Mouse (Mus musculus) liver, adult (tissue): ENCODE results near the gene Gm20662.

ENCODE experiments used
- GATA4 ChIP-seq: IDR thresholded peaks from 2 replicates; pipeline ENCODE4 v1.6.1; 2014; ENCODE audit warnings: mild to moderate bottlenecking, low read length; ENCODE audit not compliant: insufficient replicate concordance

The Gm20662 gene

GRCm38 (mm10) chr9:108052885-108053664 is 56.9 kb downstream of the Gm20662 start, which contains the start of gene Amigo3:
Gene Amigo3 (plus strand): TSS chr9:108053159.
- TF ChIP-seq GATA4 = no peak

- no peak for TF ChIP-seq GATA4
Measured at GRCm38 (mm10) chr9:108053665-108054225, 57.6 kb downstream of the Gm20662 start.

DNA sequence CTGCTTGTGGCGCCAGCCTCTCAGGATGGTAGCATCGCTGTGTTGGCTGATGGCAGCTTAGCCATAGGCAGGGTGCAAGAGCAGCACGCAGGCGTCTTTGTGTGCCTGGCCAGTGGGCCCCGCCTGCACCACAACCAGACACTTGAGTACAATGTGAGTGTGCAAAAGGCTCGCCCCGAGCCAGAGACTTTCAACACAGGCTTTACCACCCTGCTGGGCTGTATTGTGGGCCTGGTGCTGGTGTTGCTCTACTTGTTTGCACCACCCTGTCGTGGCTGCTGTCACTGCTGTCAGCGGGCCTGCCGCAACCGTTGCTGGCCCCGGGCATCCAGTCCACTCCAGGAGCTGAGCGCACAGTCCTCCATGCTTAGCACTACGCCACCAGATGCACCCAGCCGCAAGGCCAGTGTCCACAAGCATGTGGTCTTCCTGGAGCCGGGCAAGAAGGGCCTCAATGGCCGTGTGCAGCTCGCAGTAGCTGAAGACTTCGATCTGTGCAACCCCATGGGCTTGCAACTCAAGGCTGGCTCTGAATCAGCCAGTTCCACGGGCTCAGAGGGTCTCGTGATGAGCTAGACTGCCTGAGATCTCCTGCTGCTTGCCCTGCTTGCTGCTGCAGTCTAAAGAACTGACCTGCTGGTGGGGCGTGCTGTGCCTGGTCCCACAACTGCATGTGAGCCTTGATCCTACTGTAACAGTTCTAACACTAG is 58.3 kb downstream of the Gm20662 start:
- TF ChIP-seq GATA4 = no peak

DNA sequence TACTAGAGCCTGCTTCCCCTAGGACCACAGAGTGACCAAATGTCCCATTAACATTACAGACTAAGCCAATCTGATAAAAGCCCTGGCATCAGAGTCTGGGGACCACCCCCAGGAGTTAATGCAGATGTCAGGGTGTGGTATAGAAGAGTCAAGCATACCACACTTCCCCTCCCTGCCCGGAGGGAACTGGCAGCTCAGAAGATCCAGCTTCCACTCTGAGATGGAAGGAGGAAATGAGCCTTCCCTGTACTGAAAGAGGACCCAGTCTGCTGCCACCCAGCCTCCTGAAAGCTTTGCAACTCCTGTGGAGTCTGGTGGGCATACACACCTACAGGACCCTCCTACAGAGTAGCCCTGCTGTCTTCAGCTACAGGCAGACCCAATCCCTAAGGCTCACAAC is 58.9 kb downstream of the Gm20662 start:
- no peak for TF ChIP-seq GATA4

- no peak for TF ChIP-seq GATA4
Measured at GRCm38 (mm10) chr9:108055661-108056237, 59.6 kb downstream of the Gm20662 start.

DNA sequence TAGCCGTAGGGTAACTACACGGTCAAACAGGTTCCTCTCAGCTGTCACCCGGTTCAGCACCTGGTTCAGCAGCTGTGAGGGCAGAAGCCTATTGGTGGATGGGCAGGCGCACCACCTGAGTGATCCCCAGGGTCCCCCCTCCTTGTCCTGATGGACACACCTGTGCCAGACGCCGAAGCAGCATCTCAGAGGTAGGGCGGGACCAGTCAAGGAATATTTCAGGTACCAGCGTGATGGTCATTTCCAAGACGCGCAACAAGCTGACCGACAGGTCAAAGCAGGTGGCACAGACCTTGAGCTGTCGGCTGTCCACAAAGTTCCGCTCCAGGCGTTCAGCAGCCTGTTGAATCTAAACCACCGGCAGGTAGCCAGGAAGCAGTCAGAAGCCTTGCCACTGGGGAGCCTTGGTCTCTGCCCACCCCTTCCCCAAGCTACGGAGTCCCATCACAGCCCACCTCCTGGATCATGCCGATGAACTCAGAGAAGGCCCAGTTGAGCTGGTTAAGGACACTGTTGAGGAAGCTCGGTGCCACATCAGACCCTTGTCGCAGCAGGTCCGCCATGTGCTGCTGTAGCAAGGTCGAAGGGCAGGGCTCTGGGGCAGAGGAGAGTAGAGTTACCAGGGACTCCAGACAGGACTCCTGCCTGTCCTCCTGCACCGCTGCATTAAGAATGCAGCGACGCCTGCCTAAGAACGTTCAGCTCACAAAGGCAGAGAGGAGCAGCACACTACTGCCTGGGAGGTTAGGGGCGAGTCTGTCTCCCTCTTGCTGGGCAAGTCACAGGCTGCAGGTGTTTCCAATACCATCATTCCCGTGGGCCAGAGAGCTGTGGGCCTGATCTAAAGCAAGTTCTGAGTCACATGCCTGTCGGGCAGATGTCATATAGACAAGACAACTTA is 60.5 kb downstream of the Gm20662 start:
- TF ChIP-seq GATA4 = no peak

DNA sequence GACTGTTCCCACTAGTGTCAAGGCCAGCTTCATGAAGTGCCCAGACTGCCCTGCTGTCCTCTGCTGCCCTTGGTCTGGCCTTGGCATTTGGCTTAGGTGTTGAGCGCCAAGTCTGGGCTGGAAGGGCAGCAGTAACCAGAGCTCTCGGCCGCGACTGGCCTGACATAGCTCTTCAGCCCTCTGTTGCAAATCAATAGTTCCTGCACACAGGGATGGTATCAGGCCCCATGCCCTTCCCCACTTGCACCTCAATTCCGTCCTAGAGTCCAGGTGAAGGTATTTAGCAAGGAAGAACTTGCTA is 61.1 kb downstream of the Gm20662 start:
- TF ChIP-seq GATA4 = peak; percentile 13; the same call in 1 of the 2 replicates

DNA sequence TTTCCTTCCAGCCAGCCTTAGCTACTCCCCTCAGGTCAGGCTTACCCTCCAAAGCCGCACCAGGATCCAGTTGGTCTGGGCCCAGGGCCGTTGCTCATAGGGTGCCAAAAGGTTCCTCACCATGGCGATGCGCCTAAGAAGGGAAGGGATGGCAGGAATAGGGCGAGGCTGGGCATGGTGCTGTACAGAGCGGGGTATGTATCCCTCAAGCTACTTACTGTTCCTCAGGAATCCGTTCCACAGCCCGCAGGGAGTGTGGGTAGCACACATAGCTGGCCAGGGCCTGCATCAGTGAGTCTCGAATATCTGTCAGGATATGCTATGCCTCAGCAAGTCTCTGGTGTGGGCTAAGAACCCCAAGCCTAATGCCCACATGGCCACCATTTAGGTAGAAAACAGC is 62.1 kb downstream of the Gm20662 start:
- no peak for TF ChIP-seq GATA4

- no peak for TF ChIP-seq GATA4
Measured at GRCm38 (mm10) chr9:108062142-108062541, 66.0 kb downstream of the Gm20662 start.

- TF ChIP-seq GATA4 = no peak
Measured at GRCm38 (mm10) chr9:108063361-108063760, 67.2 kb downstream of the Gm20662 start.

DNA sequence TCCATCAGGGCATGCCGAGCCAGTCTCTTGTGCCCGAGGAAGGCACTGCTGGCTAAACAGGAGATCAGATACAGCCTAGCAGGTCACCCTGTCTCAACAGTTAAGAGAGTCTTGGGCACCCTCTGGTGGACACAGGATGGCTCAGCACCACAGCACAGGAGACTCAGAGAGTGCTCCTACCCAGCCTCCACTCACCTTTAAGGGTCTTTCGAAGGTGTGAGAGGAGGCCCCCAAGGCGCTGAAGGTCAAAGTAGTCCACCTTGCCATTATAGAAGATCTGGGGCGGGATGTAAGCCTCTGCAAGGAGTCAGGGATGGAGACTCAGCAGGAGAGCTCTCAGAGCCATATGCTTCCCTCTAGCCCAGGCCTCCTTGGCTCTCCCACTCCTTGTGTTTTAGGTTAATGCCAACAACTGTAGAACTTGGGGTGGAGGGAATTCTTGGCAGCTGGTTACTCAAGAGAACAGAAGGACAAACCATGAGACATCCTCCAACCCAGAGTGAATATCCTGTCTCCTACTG is 69.4 kb downstream of the Gm20662 start:
- TF ChIP-seq GATA4 = no peak

DNA sequence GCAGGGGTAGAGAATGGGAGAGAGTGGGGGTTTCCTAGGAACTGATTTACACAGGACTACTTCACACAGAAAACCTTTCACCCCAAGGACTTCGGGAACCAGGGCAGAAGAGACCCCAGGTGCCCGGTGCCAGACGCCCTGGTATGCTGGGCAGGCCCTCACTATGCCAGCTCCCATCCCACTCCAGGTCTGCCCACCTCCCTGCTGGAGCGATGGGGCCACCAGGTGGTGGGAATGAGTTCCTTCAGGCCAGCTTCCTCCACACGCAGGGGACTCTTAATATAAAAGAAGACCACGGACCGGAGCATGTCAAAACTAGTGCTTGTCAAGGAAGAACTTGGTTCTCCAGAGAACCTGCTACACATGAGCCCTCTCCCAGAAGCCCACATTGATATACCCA is 71.0 kb downstream of the Gm20662 start:
- no peak for TF ChIP-seq GATA4

- TF ChIP-seq GATA4 = no peak
Measured at GRCm38 (mm10) chr9:108067900-108068299, 71.8 kb downstream of the Gm20662 start.

DNA sequence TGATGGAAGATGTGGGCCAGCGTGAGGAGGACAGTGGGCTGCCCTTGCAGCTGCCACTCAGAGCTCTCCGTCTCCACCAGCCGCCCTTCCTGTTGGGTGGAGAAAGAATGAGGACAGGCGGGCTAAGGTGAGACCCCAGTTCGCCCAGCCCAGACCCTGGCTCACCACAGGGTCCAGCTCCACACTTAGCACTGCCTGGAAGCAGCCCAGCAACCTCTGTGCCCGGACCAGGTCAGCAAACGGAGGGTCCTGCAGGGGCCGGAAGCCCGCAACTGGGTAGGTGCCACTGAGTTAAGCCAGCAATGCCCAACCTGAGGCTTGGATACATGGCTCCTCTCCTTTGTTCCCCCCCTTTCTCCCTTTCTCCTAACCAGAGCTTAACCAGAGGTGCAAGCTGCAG is 72.9 kb downstream of the Gm20662 start:
- no peak for TF ChIP-seq GATA4

GRCm38 (mm10) chr9:108069529-108069928 is 73.4 kb downstream of the Gm20662 start:
- TF ChIP-seq GATA4 = no peak
